Mouse (Mus musculus): ENCODE data around the gene Hacd4.

GRCm38 (mm10) chr4:88396995-88397521, 41.7 kb downstream of the Hacd4 start:
- TF ChIP-seq CTCF (IDR thresholded peaks at IDR 0.05; ENCODE audit: control insufficient read depth, insufficient read depth, insufficient read length): no peak
- TF ChIP-seq USF1 (IDR thresholded peaks at IDR 0.05; ENCODE audit: low read depth): no peak
- no peak for TF ChIP-seq MYOG (IDR thresholded peaks at IDR 0.05; ENCODE audit: control insufficient read depth, extremely low read depth, insufficient read length)
- no peak for TF ChIP-seq MYOD1 (IDR thresholded peaks at IDR 0.05; ENCODE audit: control insufficient read depth, insufficient read length, low read depth)
- TF ChIP-seq FOSL1 (IDR thresholded peaks at IDR 0.05; ENCODE audit: insufficient read depth, low read length, poor library complexity, severe bottlenecking): no peak
- no peak for TF ChIP-seq CEBPB (IDR thresholded peaks at IDR 0.05; ENCODE audit: low read depth)

Measured in C2C12 (cell line).